Mouse (Mus musculus): Measurements from ENCODE around the gene Zfp706.

DNA sequence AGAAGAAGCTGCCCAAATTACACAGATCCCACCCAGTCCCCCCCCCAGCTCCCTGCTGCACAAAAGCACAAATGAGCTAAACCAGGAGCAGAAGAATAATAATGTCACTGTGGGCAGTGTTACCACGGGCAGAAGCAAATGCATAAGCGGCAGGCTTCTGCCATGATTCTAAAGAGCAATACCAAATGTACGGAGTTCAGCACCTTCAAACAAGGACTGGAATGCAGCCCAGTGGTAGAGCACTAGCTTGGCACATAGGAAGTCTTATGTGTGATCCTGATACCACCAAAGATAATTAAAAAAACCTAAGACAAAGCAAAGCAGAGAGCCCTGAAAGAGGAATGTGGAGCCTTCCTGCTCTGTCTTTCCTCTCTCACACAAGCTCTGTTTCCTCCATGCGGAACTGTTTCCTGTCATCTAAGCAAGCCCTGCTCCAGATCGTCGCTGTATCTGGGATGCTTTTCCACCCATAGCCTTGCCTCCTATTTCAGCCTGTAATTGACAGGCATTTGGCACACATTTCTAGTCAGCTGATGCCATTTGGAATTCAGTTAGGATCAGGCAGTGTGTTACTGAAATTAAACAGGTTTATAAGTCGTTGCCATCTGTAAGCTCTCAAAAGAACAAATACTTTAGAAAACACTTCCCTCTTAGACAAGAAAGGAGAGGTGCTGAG, 29.0 kb upstream of the Zfp706 start:
- TF ChIP-seq CTCF (IDR thresholded peaks at IDR 0.05; ENCODE audit: control insufficient read depth, insufficient read depth, insufficient read length): no peak
- no peak for TF ChIP-seq MAX (IDR thresholded peaks at IDR 0.05)
- TF ChIP-seq USF1 (IDR thresholded peaks at IDR 0.05; ENCODE audit: low read depth): no peak

Data from C2C12 (cell line).